Mouse (Mus musculus) brain, adult 2 months (tissue): ENCODE data around the gene Tmem56.

ENCODE experiments used
- DNase-seq: peaks from one replicate; pipeline ENCODE4 v3.0.0; 2011; ENCODE audit warnings: low read depth, low spot score

Gene Tmem56

GRCm38 (mm10) chr3:121282998-121283397 lies at the start of gene Tmem56:
Tmem56 (minus strand) TSS chr3:121283098.
- DNase-seq, result no peak

- DNase-seq, result peak; percentile 51
These were observed 47.3 kb upstream of the Tmem56 start for GRCm38 (mm10) chr3:121330244-121330646.

GRCm38 (mm10) chr3:121329647-121330046 lies 46.7 kb upstream of the Tmem56 start:
- DNase-seq, result peak; percentile 37

- DNase-seq, result no peak
These were observed 44.5 kb upstream of the Tmem56 start for GRCm38 (mm10) chr3:121327406-121327805.

- no peak for DNase-seq
These were observed 40.5 kb upstream of the Tmem56 start for GRCm38 (mm10) chr3:121323371-121323770.

- DNase-seq, result no peak
These were observed 38.0 kb upstream of the Tmem56 start for GRCm38 (mm10) chr3:121320896-121321295.

- DNase-seq, result no peak
These were observed 37.0 kb upstream of the Tmem56 start for GRCm38 (mm10) chr3:121319906-121320305.

GRCm38 (mm10) chr3:121315498-121315897 lies 32.6 kb upstream of the Tmem56 start:
- DNase-seq, result peak; percentile 57

GRCm38 (mm10) chr3:121314149-121314548 lies 31.3 kb upstream of the Tmem56 start:
- DNase-seq, result no peak

- no peak for DNase-seq
These were observed 30.1 kb upstream of the Tmem56 start for GRCm38 (mm10) chr3:121312979-121313378.

GRCm38 (mm10) chr3:121312426-121312825 lies 29.5 kb upstream of the Tmem56 start:
- DNase-seq, result no peak

GRCm38 (mm10) chr3:121309896-121310714 lies 27.2 kb upstream of the Tmem56 start:
- DNase-seq, result no peak

- DNase-seq, result no peak
These were observed 26.5 kb upstream of the Tmem56 start for GRCm38 (mm10) chr3:121309429-121309828.

- DNase-seq, result no peak
These were observed 26.0 kb upstream of the Tmem56 start for GRCm38 (mm10) chr3:121308935-121309334.

GRCm38 (mm10) chr3:121307532-121308234 lies 24.8 kb upstream of the Tmem56 start:
- DNase-seq, result peak; percentile 89

GRCm38 (mm10) chr3:121306641-121307040 lies 23.7 kb upstream of the Tmem56 start:
- no peak for DNase-seq

GRCm38 (mm10) chr3:121294200-121294599 lies 11.3 kb upstream of the Tmem56 start:
- DNase-seq, result no peak

- peak; percentile 100 for DNase-seq
These were observed 8.8 kb upstream of the Tmem56 start, which contains the start of gene Alg14 for GRCm38 (mm10) chr3:121291560-121292258. Alg14 (plus strand) TSS chr3:121291773.

- DNase-seq, result no peak
These were observed 8.3 kb upstream of the Tmem56 start for GRCm38 (mm10) chr3:121291225-121291559.

- peak; percentile 80 for DNase-seq
These were observed 7.8 kb upstream of the Tmem56 start for GRCm38 (mm10) chr3:121290681-121291080.

- DNase-seq, result no peak
These were observed 4.3 kb upstream of the Tmem56 start for GRCm38 (mm10) chr3:121287151-121287550.

- peak; percentile 83 for DNase-seq
These were observed 2.3 kb upstream of the Tmem56 start for GRCm38 (mm10) chr3:121285219-121285618.
